8 mouse cellular contexts compared by ENCODE assay signal in the genomic region with DNA sequence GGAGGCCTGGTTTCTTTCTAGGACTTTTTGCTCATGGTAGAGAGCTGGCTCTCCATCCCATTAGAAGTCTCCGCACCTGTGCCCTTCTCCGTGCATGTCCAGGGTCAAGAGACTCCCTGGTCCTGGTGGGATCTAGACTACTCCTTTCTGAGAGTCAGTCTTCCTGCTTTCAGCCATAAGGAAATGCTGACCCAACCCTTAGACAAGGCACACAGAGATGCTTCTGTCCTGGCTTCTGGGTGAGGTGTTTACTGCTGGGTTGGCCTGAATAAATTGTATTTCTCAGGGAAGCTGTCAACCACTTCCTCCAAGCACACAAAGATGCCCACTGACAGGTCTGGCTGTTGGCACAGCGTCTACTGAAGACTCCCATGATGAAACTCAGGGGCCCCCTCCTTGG. TPM values are rescaled to one million over a fixed set of nuclear protein-coding genes. Genes with fewer than 3 reads are reported as not detected.
DNase-seq lines count a peak whose midpoint lies in the region.

TSS of gene St6galnac6 (plus strand) at position 301 of the 400 bp plus-strand sequence.

- intact Hi-C loops in gastrocnemius, postnatal 14 days (cut with DNase I; ENCODE audit: low total_unique reads) = no loop called here

- no peak for DNase-seq in layer of hippocampus, adult 18-20 months (ENCODE audit: low spot score in 2 of 2)
- DNase-seq in layer of hippocampus, adult 9-10 months (ENCODE audit: low spot score) = no peak
- DNase-seq in adrenal gland, postnatal 10 days = no peak
- no peak for DNase-seq in gastrocnemius, postnatal 14 days
- no peak for DNase-seq in layer of hippocampus, postnatal 25 days (ENCODE audit: extremely low spot score in 1 of 2, low spot score in 1 of 2)
- no peak for DNase-seq in ovary, postnatal 10 days (ENCODE audit: low spot score)
- no peak for DNase-seq in thymus, postnatal 0 days (ENCODE audit: low spot score)
- DNase-seq in right cerebral cortex, postnatal 14 days = no peak

RNA-seq across cellular contexts. Expression of gene St6galnac6, which starts in this region (rescaled TPM):
- 100 to 1,000 TPM; 134 to 142 TPM for total RNA-seq in layer of hippocampus, adult 18-20 months (2021)
- 10 to 100 TPM; 55.2 to 64.1 TPM for total RNA-seq in adrenal gland, postnatal 10 days (2021)
- 10 to 100 TPM; 42.7 to 51.0 TPM for total RNA-seq in gastrocnemius, postnatal 14 days (2021)
- 100 to 1,000 TPM; 105 to 124 TPM for total RNA-seq in layer of hippocampus, postnatal 25 days (2021)
- polyA plus RNA-seq in thymus, postnatal 0 days (2015; fragmentation: Nextera tagmentation; extraction: Ambion mirVana) = 5.5 and 5.7 TPM in 2 replicates
